ENCODE assay signal across 25 mouse cellular contexts in genomic region chr3:90064383-90064782, GRCm38 (mm10). TPM values are rescaled to one million over a fixed set of nuclear protein-coding genes. Genes with fewer than 3 reads are reported as not detected.
DNase-seq lines count a peak whose midpoint lies in the region; ATAC-seq and TF ChIP-seq lines count a peak whose summit lies in the region.
"Had no signal": no experiment of that assay in that cellular context is flagged by ENCODE, and none has a peak within 500 bp of the region (broad histone marks: within the 10 kb centered on the region; RNA-seq: fewer than 3 reads in every experiment).

No protein-coding gene starts in this region.

- 0 out of 2 replicates have a peak, but pooled peaks have one; percentile 4 for TF ChIP-seq CTCF in forebrain, postnatal 0 days (IDR thresholded peaks at IDR 0.05; ENCODE audit: low read depth)
- no peak for TF ChIP-seq CTCF in testis, adult 2 months (IDR thresholded peaks at IDR 0.05; ENCODE audit: control insufficient read depth, insufficient read depth, insufficient replicate concordance, low read depth, low read length)
- TF ChIP-seq CTCF in stomach, postnatal 0 days (IDR thresholded peaks at IDR 0.05; ENCODE audit: low read depth), result no peak

- no peaks in the 10 kb centered on the region for H3K4me1 ChIP-seq in forebrain, postnatal 0 days (ENCODE audit: insufficient read depth)
- H3K4me1 ChIP-seq in forebrain, embryonic 10.5 days, result no peaks in the 10 kb centered on the region
- no peaks in the 10 kb centered on the region for H3K4me1 ChIP-seq in kidney, embryonic 14.5 days (ENCODE audit: control insufficient read depth, insufficient read depth, low read length)
- H3K4me1 ChIP-seq in kidney, embryonic 16.5 days (ENCODE audit: insufficient read depth, low read length), result no peaks in the 10 kb centered on the region
- no peaks in the 10 kb centered on the region for H3K4me1 ChIP-seq in testis, adult 2 months (ENCODE audit: control insufficient read depth, insufficient read depth, low read length)
- H3K4me1 ChIP-seq in stomach, postnatal 0 days (replicated peaks; ENCODE audit: control insufficient read depth, insufficient read depth), result no peaks in the 10 kb centered on the region
- H3K4me1 ChIP-seq: embryonic facial prominence, embryonic 15.5 days; forebrain, embryonic 15.5 days; heart, embryonic 15.5 days; hindbrain, embryonic 10.5 days; hindbrain, embryonic 15.5 days had no signal

- H3K4me3 ChIP-seq in forebrain, postnatal 0 days (ENCODE audit: low read depth, low read length), result no peak overlapping the region
- no peak overlapping the region for H3K4me3 ChIP-seq in forebrain, embryonic 10.5 days
- no peak overlapping the region for H3K4me3 ChIP-seq in kidney, embryonic 14.5 days (ENCODE audit: low read length)
- no peak overlapping the region for H3K4me3 ChIP-seq in kidney, embryonic 16.5 days (ENCODE audit: low read length)
- peak overlapping the region; percentile 11; the same call in 1 of the 2 replicates for H3K4me3 ChIP-seq in testis, adult 2 months (ENCODE audit: control insufficient read depth, low read depth, low read length)
- H3K4me3 ChIP-seq in stomach, postnatal 0 days (ENCODE audit: low read depth, low read length), result no peak overlapping the region
- H3K4me3 ChIP-seq: embryonic facial prominence, embryonic 15.5 days; erythroblast, embryonic 14.5 days; forebrain, embryonic 15.5 days; heart, adult 2 months; heart, embryonic 15.5 days; hindbrain, embryonic 10.5 days; hindbrain, embryonic 15.5 days had no signal

- no peak overlapping the region for H3K4me2 ChIP-seq in forebrain, postnatal 0 days (ENCODE audit: low read depth)
- H3K4me2 ChIP-seq in kidney, embryonic 14.5 days (replicated peaks; ENCODE audit: low read depth, low read length), result no peak overlapping the region
- no peak overlapping the region for H3K4me2 ChIP-seq in kidney, embryonic 16.5 days (replicated peaks; ENCODE audit: low read depth, low read length)
- no peak overlapping the region for H3K4me2 ChIP-seq in stomach, postnatal 0 days (replicated peaks; ENCODE audit: low read depth)
- H3K4me2 ChIP-seq: embryonic facial prominence, embryonic 15.5 days; forebrain, embryonic 15.5 days; heart, embryonic 11.5 days; heart, embryonic 15.5 days; hindbrain, embryonic 15.5 days had no signal

- H3K9me3 ChIP-seq in forebrain, postnatal 0 days (ENCODE audit: low read length), result no peaks in the 10 kb centered on the region
- H3K9me3 ChIP-seq in forebrain, embryonic 10.5 days, result no peaks in the 10 kb centered on the region
- no peaks in the 10 kb centered on the region for H3K9me3 ChIP-seq in kidney, embryonic 14.5 days (ENCODE audit: control insufficient read depth, low read length)
- no peaks in the 10 kb centered on the region for H3K9me3 ChIP-seq in kidney, embryonic 16.5 days (ENCODE audit: low read length)
- H3K9me3 ChIP-seq in stomach, postnatal 0 days (ENCODE audit: control insufficient read depth, low read length), result no peaks in the 10 kb centered on the region
- H3K9me3 ChIP-seq: embryonic facial prominence, embryonic 15.5 days; forebrain, embryonic 15.5 days; heart, embryonic 15.5 days; hindbrain, embryonic 10.5 days; hindbrain, embryonic 15.5 days had no signal

- peaks cover 34% of the 10 kb centered on the region for H3K36me3 ChIP-seq in forebrain, postnatal 0 days (ENCODE audit: insufficient read depth)
- H3K36me3 ChIP-seq in forebrain, embryonic 10.5 days (replicated peaks), result peaks cover 79% of the 10 kb centered on the region
- peaks cover 30% of the 10 kb centered on the region; the same call in 1 of the 2 replicates for H3K36me3 ChIP-seq in kidney, embryonic 14.5 days (ENCODE audit: control insufficient read depth, insufficient read depth, low read length)
- peaks cover 38% of the 10 kb centered on the region for H3K36me3 ChIP-seq in kidney, embryonic 16.5 days (ENCODE audit: insufficient read depth, low read length)
- no peaks in the 10 kb centered on the region for H3K36me3 ChIP-seq in testis, adult 2 months (ENCODE audit: control insufficient read depth, insufficient read depth, low read length)
- no peaks in the 10 kb centered on the region; the same call in 1 of the 2 replicates for H3K36me3 ChIP-seq in stomach, postnatal 0 days (ENCODE audit: control insufficient read depth, insufficient read depth, low read length)

- 80% methylated on average over 3 of the region's 3 CpGs for WGBS in forebrain, postnatal 0 days
- 87% methylated on average over 3 of the region's 3 CpGs for WGBS in forebrain, embryonic 10.5 days
- WGBS in kidney, embryonic 14.5 days, result 72% methylated on average over 3 of the region's 3 CpGs
- 69% methylated on average over 3 of the region's 3 CpGs for WGBS in kidney, embryonic 16.5 days
- WGBS in stomach, postnatal 0 days, result 65% methylated on average over 3 of the region's 3 CpGs

- DNase-seq in forebrain, postnatal 0 days, result no peak
- DNase-seq in forebrain, embryonic 10.5 days (ENCODE audit: extremely low spot score, low spot score), result no peak
- DNase-seq in testis, postnatal 14 days (ENCODE audit: low spot score), result no peak
- DNase-seq in stomach, postnatal 0 days (ENCODE audit: low spot score), result no peak
- DNase-seq in heart, postnatal 36 days, result no peak
- DNase-seq: adrenal gland, postnatal 10 days; cerebellum, adult 18-20 months; cerebellum, adult 9-11 months; cerebellum, postnatal 36 days; gastrocnemius, postnatal 36 days; heart, adult 2 months; heart, postnatal 14 days had no signal

- no peaks in the 10 kb centered on the region for H3K27me3 ChIP-seq in forebrain, postnatal 0 days (ENCODE audit: insufficient read depth, low read length)
- H3K27me3 ChIP-seq in forebrain, embryonic 10.5 days (ENCODE audit: poor library complexity, severe bottlenecking), result no peaks in the 10 kb centered on the region
- H3K27me3 ChIP-seq in kidney, embryonic 14.5 days (ENCODE audit: control insufficient read depth, insufficient read depth, low read length), result no peaks in the 10 kb centered on the region
- H3K27me3 ChIP-seq in kidney, embryonic 16.5 days (ENCODE audit: insufficient read depth, low read length), result no peaks in the 10 kb centered on the region
- H3K27me3 ChIP-seq in testis, adult 2 months (ENCODE audit: control insufficient read depth, insufficient read depth, low read length), result no peaks in the 10 kb centered on the region
- no peaks in the 10 kb centered on the region for H3K27me3 ChIP-seq in stomach, postnatal 0 days (ENCODE audit: control insufficient read depth, insufficient read depth, low read length)
- H3K27me3 ChIP-seq: CH12.LX; embryonic facial prominence, embryonic 15.5 days; forebrain, embryonic 15.5 days; heart, embryonic 15.5 days; hindbrain, embryonic 15.5 days had no signal

- ATAC-seq in forebrain, postnatal 0 days, result peak; percentile 47; the same call in 1 of the 2 replicates
- ATAC-seq in kidney, embryonic 14.5 days (ENCODE audit: low FRiP score, low TSS enrichment), result peak; percentile 56; the same call in 1 of the 2 replicates
- ATAC-seq in kidney, embryonic 16.5 days (ENCODE audit: low FRiP score, low TSS enrichment), result no peak
- ATAC-seq in stomach, postnatal 0 days (ENCODE audit: low FRiP score, low TSS enrichment), result 0 out of 2 replicates have a peak, but pooled peaks have one; percentile 31
- ATAC-seq: forebrain, embryonic 15.5 days; inflammation-experienced regulatory T-cells, adult 6 months; intestine, postnatal 0 days had no signal

- no peak overlapping the region for H3K9ac ChIP-seq in forebrain, postnatal 0 days
- no peak overlapping the region for H3K9ac ChIP-seq in kidney, embryonic 14.5 days (ENCODE audit: low read depth, low read length)
- H3K9ac ChIP-seq in kidney, embryonic 16.5 days (replicated peaks; ENCODE audit: low read length), result no peak overlapping the region
- H3K9ac ChIP-seq in stomach, postnatal 0 days (ENCODE audit: low read length), result no peak overlapping the region
- H3K9ac ChIP-seq: embryonic facial prominence, embryonic 15.5 days; forebrain, embryonic 15.5 days; heart, embryonic 15.5 days; hindbrain, embryonic 15.5 days had no signal

- no peak for TF ChIP-seq EP300 in stomach, postnatal 0 days (optimal IDR thresholded peaks at IDR 0.05)

- H3K27ac ChIP-seq in forebrain, postnatal 0 days (ENCODE audit: low read depth, low read length), result no peak overlapping the region
- H3K27ac ChIP-seq in forebrain, embryonic 10.5 days, result no peak overlapping the region
- no peak overlapping the region for H3K27ac ChIP-seq in kidney, embryonic 14.5 days (ENCODE audit: low read depth, low read length)
- H3K27ac ChIP-seq in kidney, embryonic 16.5 days (ENCODE audit: low read length), result no peak overlapping the region
- no peak overlapping the region for H3K27ac ChIP-seq in testis, adult 2 months (ENCODE audit: control insufficient read depth, insufficient read depth, low read depth, low read length)
- H3K27ac ChIP-seq in stomach, postnatal 0 days (replicated peaks), result no peak overlapping the region
- H3K27ac ChIP-seq: embryonic facial prominence, embryonic 15.5 days; forebrain, embryonic 15.5 days; heart, adult 2 months; heart, embryonic 15.5 days; hindbrain, embryonic 10.5 days; hindbrain, embryonic 15.5 days had no signal

- intact Hi-C loops in heart, postnatal 36 days (cut with DNase I), result no loop called here

- TF ChIP-seq POLR2A in testis, adult 2 months (IDR thresholded peaks at IDR 0.05; ENCODE audit: control insufficient read depth, low read depth, low read length), result no peak

RNA-seq across cellular contexts. Expression of gene Tpm3, which starts 8.1 kb away (rescaled TPM):
- total RNA-seq in forebrain, postnatal 0 days (2014; rRNA removed), result 315 and 316 TPM in 2 replicates
- 419 and 440 TPM in 2 replicates for polyA plus RNA-seq in forebrain, postnatal 0 days (2015; fragmentation: Nextera tagmentation; extraction: Ambion mirVana)
- 579 and 590 TPM in 2 replicates for polyA plus RNA-seq in forebrain, embryonic 10.5 days (2016; fragmentation: Nextera tagmentation; extraction: Ambion mirVana)
- 515 and 579 TPM in 2 replicates for polyA plus RNA-seq in kidney, embryonic 14.5 days (2014; fragmentation: Nextera tagmentation; extraction: Ambion mirVana)
- 543 and 583 TPM in 2 replicates for polyA plus RNA-seq in kidney, embryonic 16.5 days (2015; fragmentation: Nextera tagmentation; extraction: Ambion mirVana)
- polyA plus RNA-seq in testis, adult 2 months (2012; rRNA removed), result 59.5 and 61.4 TPM in 2 replicates
- 327 TPM in 2 replicates for polyA plus RNA-seq in stomach, postnatal 0 days (2015; fragmentation: Nextera tagmentation; extraction: Ambion mirVana)
- total RNA-seq in heart, postnatal 36 days (2021), result 10 to 100 TPM; 50.9 to 56.1 TPM

RNA-seq across cellular contexts. Expression of gene Ubap2l, which starts 12.0 kb away (rescaled TPM):
- 76.9 and 103 TPM in 2 replicates for total RNA-seq in forebrain, postnatal 0 days (2014; rRNA removed)
- 93.8 and 118 TPM in 2 replicates for polyA plus RNA-seq in forebrain, postnatal 0 days (2015; fragmentation: Nextera tagmentation; extraction: Ambion mirVana)
- 220 and 222 TPM in 2 replicates for polyA plus RNA-seq in forebrain, embryonic 10.5 days (2016; fragmentation: Nextera tagmentation; extraction: Ambion mirVana)
- polyA plus RNA-seq in kidney, embryonic 14.5 days (2014; fragmentation: Nextera tagmentation; extraction: Ambion mirVana), result 201 and 264 TPM in 2 replicates
- 152 and 198 TPM in 2 replicates for polyA plus RNA-seq in kidney, embryonic 16.5 days (2015; fragmentation: Nextera tagmentation; extraction: Ambion mirVana)
- 200 and 234 TPM in 2 replicates for polyA plus RNA-seq in testis, adult 2 months (2012; rRNA removed)
- 75.2 and 80.4 TPM in 2 replicates for polyA plus RNA-seq in stomach, postnatal 0 days (2015; fragmentation: Nextera tagmentation; extraction: Ambion mirVana)
- 100 to 1,000 TPM; 101 to 121 TPM for total RNA-seq in heart, postnatal 36 days (2021)

RNA-seq across cellular contexts. Expression of gene 4933434E20Rik, which starts 12.9 kb away (rescaled TPM):
- total RNA-seq in forebrain, postnatal 0 days (2014; rRNA removed), result 91.3 and 94.7 TPM in 2 replicates
- 213 and 221 TPM in 2 replicates for polyA plus RNA-seq in forebrain, postnatal 0 days (2015; fragmentation: Nextera tagmentation; extraction: Ambion mirVana)
- polyA plus RNA-seq in forebrain, embryonic 10.5 days (2016; fragmentation: Nextera tagmentation; extraction: Ambion mirVana), result 210 and 216 TPM in 2 replicates
- polyA plus RNA-seq in kidney, embryonic 14.5 days (2014; fragmentation: Nextera tagmentation; extraction: Ambion mirVana), result 173 and 196 TPM in 2 replicates
- 184 and 187 TPM in 2 replicates for polyA plus RNA-seq in kidney, embryonic 16.5 days (2015; fragmentation: Nextera tagmentation; extraction: Ambion mirVana)
- polyA plus RNA-seq in testis, adult 2 months (2012; rRNA removed), result 122 and 133 TPM in 2 replicates
- 109 and 115 TPM in 2 replicates for polyA plus RNA-seq in stomach, postnatal 0 days (2015; fragmentation: Nextera tagmentation; extraction: Ambion mirVana)
- total RNA-seq in heart, postnatal 36 days (2021), result 10 to 100 TPM; 84.0 to 87.6 TPM

RNA-seq across cellular contexts. Expression of gene Nup210l, which starts 39.5 kb away (rescaled TPM):
- 0.31 and 0.38 TPM in 2 replicates for total RNA-seq in forebrain, postnatal 0 days (2014; rRNA removed)
- polyA plus RNA-seq in forebrain, postnatal 0 days (2015; fragmentation: Nextera tagmentation; extraction: Ambion mirVana), result 0.10 and 0.11 TPM in 2 replicates
- 0.61 and 0.64 TPM in 2 replicates for polyA plus RNA-seq in forebrain, embryonic 10.5 days (2016; fragmentation: Nextera tagmentation; extraction: Ambion mirVana)
- 0.47 and 0.76 TPM in 2 replicates for polyA plus RNA-seq in kidney, embryonic 14.5 days (2014; fragmentation: Nextera tagmentation; extraction: Ambion mirVana)
- polyA plus RNA-seq in kidney, embryonic 16.5 days (2015; fragmentation: Nextera tagmentation; extraction: Ambion mirVana), result 0.36 and 0.60 TPM in 2 replicates
- 49.0 and 55.5 TPM in 2 replicates for polyA plus RNA-seq in testis, adult 2 months (2012; rRNA removed)
- polyA plus RNA-seq in stomach, postnatal 0 days (2015; fragmentation: Nextera tagmentation; extraction: Ambion mirVana), result 0.05 and 0.06 TPM in 2 replicates
- under 1 TPM; 0.11 TPM for total RNA-seq in heart, postnatal 36 days (2021)
- polyA plus RNA-seq: erythroblast, embryonic 14.5 days; intestine, postnatal 0 days had no signal
